Mouse (Mus musculus) forebrain, embryonic 15.5 days (tissue): Measurements from ENCODE around the gene Prepl. TPM values are rescaled to one million over a fixed set of nuclear protein-coding genes. Genes with fewer than 3 reads are reported as not detected.

ENCODE experiments used
- ATAC-seq: fragments of 200-750 bp; cut with Nextera tagmentation; replicated peaks from 2 replicates; pipeline ENCODE4 v1.8.0; 2017; ENCODE audit warnings: mild to moderate bottlenecking, moderate TSS enrichment, moderate library complexity
- H3K27ac ChIP-seq: fragments of 300-500 bp; sonication (generic); replicated peaks from 2 replicates; pipeline ENCODE4 v1.5.1; 2015; ENCODE audit warnings: mild to moderate bottlenecking, inconsistent platforms
- H3K27me3 ChIP-seq: fragments of 300-500 bp; sonication (generic); 2 replicates; pipeline ENCODE4 v1.6.1; 2015; ENCODE audit warnings: inconsistent platforms
- H3K36me3 ChIP-seq: fragments of 300-500 bp; sonication (generic); 2 replicates; pipeline ENCODE4 v1.6.1; 2015; ENCODE audit warnings: mild to moderate bottlenecking, inconsistent platforms
- H3K4me1 ChIP-seq: fragments of 300-500 bp; sonication (generic); 2 replicates; pipeline ENCODE4 v1.6.1; 2015; ENCODE audit warnings: inconsistent platforms
- H3K4me2 ChIP-seq: fragments of 300-500 bp; sonication (generic); replicated peaks from 2 replicates; pipeline ENCODE4 v1.6.1; 2015; ENCODE audit warnings: mild to moderate bottlenecking, inconsistent platforms
- H3K4me3 ChIP-seq: fragments of 300-500 bp; sonication (generic); 2 replicates; pipeline ENCODE4 v1.5.1; 2015; ENCODE audit warnings: mild to moderate bottlenecking, inconsistent platforms
- H3K9ac ChIP-seq: fragments of 300-500 bp; sonication (generic); replicated peaks from 2 replicates; pipeline ENCODE4 v1.6.1; 2015; ENCODE audit warnings: mild to moderate bottlenecking, inconsistent platforms
- H3K9me3 ChIP-seq: fragments of 300-500 bp; sonication (generic); 2 replicates; pipeline ENCODE4 v1.6.1; 2016; ENCODE audit warnings: inconsistent platforms
- WGBS: fragments of 180-500 bp; shearing (Covaris S2); methylation state at CpG from one replicate; pipeline ENCODE4 v1.1.7; 2015; ENCODE audit warnings: mixed read lengths; 5-methylcytosine and 5-hydroxymethylcytosine counted together
- polyA plus RNA-seq: library from polyadenylated mRNA; unstranded; fragments of >200 nt; fragmentation: Nextera tagmentation; extraction: Ambion mirVana; gene quantifications from 2 replicates; pipeline ENCODE4 v1.2.1, GENCODE M21; 2015

Prepl gene
- polyA plus RNA-seq, 1 experiment from 2014 or later, result 62.0 TPM

GRCm38 (mm10) chr17:85067331-85067730, 22.7 kb downstream of the Prepl start:
- Histone ChIP-seq H3K4me1 (peaks cover 2% of the 10 kb centered on the region; the same call in 1 of the 2 replicates), H3K27me3 (no peaks in the 10 kb centered on the region), H3K4me3 (no peak overlapping the region), H3K27ac (no peak overlapping the region), H3K9ac (no peak overlapping the region), H3K9me3 (no peaks in the 10 kb centered on the region), H3K4me2 (no peak overlapping the region), H3K36me3 (peaks cover 68% of the 10 kb centered on the region)
- WGBS, result 91% methylated on average over 7 of the region's 7 CpGs
- ATAC-seq, result no peak

DNA sequence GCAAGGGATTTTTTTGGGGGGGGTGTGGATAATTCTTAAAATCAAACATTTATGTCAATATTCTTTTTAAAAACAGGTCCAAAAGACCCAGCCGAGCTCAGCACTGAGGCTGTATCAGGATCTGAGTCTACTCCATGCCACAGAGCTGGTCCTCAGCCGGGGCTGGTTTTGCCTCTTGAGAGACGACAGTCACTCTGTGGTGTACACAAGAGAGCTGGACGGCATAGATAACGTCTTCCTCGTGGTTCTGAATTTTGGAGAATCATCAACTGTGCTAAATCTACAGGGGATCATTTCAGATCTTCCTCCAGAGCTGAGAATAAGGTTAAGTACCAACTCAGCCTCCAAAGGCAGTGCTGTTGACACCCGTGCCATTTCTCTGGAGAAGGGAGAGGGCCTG, 26.5 kb downstream of the Prepl start:
- Histone ChIP-seq H3K27ac (no peak overlapping the region), H3K36me3 (peaks cover 43% of the 10 kb centered on the region), H3K4me2 (no peak overlapping the region), H3K9me3 (no peaks in the 10 kb centered on the region), H3K27me3 (no peaks in the 10 kb centered on the region), H3K4me3 (no peak overlapping the region), H3K9ac (no peak overlapping the region), H3K4me1 (no peaks in the 10 kb centered on the region)
- 94% methylated on average over 7 of the region's 7 CpGs for whole genome bisulfite sequencing
- no peak for ATAC-seq

DNA sequence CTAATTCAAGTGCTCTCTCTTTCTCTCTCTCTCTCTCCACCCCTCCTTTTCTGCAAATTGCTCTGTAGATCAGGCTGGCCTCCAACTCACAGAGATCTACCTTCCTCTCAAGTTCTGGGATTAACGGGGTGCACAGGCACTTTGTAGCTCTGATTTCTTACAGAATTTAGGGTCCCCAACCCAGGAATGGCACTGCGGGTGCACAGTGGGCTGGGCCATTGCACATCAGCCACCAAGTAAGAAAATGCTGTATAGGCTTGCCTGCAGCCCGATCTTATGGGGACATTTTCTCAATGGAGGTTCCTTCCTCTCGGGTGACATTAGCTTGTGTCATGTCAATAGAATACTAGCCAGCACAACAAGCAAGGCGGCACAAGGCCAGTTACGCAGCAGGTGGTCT, 30.9 kb downstream of the Prepl start:
- no peaks in the 10 kb centered on the region for H3K9me3 ChIP-seq
- H3K4me3 ChIP-seq, result no peak overlapping the region
- H3K27me3 ChIP-seq, result no peaks in the 10 kb centered on the region
- ATAC-seq, result no peak
- no peak overlapping the region for H3K4me2 ChIP-seq
- H3K9ac ChIP-seq, result no peak overlapping the region
- no peak overlapping the region for H3K27ac ChIP-seq
- WGBS, result 85% methylated on average over 6 of the region's 6 CpGs
- H3K36me3 ChIP-seq, result peaks cover 15% of the 10 kb centered on the region; the same call in 1 of the 2 replicates
- H3K4me1 ChIP-seq, result no peaks in the 10 kb centered on the region

DNA sequence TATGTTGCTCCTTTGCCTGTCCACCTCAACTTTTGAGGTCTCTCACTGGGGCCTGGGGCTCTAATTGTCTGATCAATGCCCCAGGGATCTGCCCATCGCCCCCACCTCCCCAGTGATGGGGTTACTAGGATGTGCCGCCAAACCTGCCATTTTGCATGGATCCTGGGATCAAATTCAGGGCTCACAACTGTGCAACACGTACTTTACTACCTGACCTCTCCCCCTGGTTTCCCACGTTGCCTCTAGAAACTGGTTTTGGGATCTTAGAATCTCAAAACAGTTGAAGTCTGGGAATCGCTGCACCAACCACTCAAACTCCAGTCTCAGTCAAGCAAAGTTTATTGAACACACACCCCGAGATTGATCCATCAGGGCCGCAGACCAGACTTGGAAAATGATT, 31.8 kb downstream of the Prepl start:
- no peak for ATAC-seq
- Histone ChIP-seq H3K4me3 (no peak overlapping the region), H3K9ac (no peak overlapping the region), H3K4me1 (no peaks in the 10 kb centered on the region), H3K9me3 (no peaks in the 10 kb centered on the region), H3K27me3 (no peaks in the 10 kb centered on the region), H3K27ac (no peak overlapping the region), H3K36me3 (peaks cover 7% of the 10 kb centered on the region; the same call in 1 of the 2 replicates), H3K4me2 (no peak overlapping the region)
- 90% methylated on average over 7 of the region's 7 CpGs for WGBS

GRCm38 (mm10) chr17:85048379-85048778, 41.7 kb downstream of the Prepl start:
- Histone ChIP-seq H3K4me3 (no peak overlapping the region), H3K9ac (no peak overlapping the region), H3K36me3 (no peaks in the 10 kb centered on the region), H3K4me1 (no peaks in the 10 kb centered on the region), H3K27ac (no peak overlapping the region), H3K27me3 (no peaks in the 10 kb centered on the region), H3K9me3 (no peaks in the 10 kb centered on the region), H3K4me2 (no peak overlapping the region)
- 97% methylated on average over 5 of the region's 5 CpGs for WGBS
- ATAC-seq, result no peak

DNA sequence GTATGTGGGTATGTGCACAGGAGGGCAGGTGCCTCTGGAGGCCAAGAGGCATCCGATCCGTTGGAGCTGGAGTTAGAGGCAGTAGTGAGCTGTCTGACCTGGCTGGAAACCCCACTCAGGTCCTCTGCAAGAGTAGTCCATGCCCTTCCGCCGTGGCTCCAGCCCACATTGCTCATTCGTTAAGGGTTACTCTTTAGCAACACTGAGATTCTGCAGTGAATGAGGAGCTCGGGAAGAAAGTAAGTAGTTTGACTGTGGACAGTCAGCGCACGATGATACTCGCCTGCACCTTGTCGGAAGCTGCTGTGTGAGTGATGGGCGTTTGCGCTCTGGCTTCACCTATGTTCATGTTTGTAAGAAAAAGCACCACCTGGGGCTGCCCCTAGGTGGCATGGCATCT, 44.9 kb downstream of the Prepl start:
- no peak overlapping the region for H3K4me2 ChIP-seq
- H3K9me3 ChIP-seq, result no peaks in the 10 kb centered on the region
- H3K9ac ChIP-seq, result no peak overlapping the region
- no peaks in the 10 kb centered on the region for H3K36me3 ChIP-seq
- H3K27ac ChIP-seq, result no peak overlapping the region
- H3K4me1 ChIP-seq, result no peaks in the 10 kb centered on the region
- no peak overlapping the region for H3K4me3 ChIP-seq
- ATAC-seq, result no peak
- H3K27me3 ChIP-seq, result no peaks in the 10 kb centered on the region
- WGBS, result 87% methylated on average over 12 of the region's 12 CpGs

GRCm38 (mm10) chr17:85044466-85044865, 45.6 kb downstream of the Prepl start:
- Histone ChIP-seq H3K4me3 (no peak overlapping the region), H3K9me3 (no peaks in the 10 kb centered on the region), H3K4me1 (no peaks in the 10 kb centered on the region), H3K9ac (no peak overlapping the region), H3K27me3 (no peaks in the 10 kb centered on the region), H3K4me2 (no peak overlapping the region), H3K27ac (no peak overlapping the region), H3K36me3 (no peaks in the 10 kb centered on the region)
- ATAC-seq, result no peak
- 93% methylated on average over 5 of the region's 5 CpGs for WGBS

- ATAC-seq, result no peak
- WGBS, result 87% methylated on average over 6 of the region's 6 CpGs
- no peaks in the 10 kb centered on the region for H3K4me1 ChIP-seq
- no peak overlapping the region for H3K9ac ChIP-seq
- no peak overlapping the region for H3K27ac ChIP-seq
- H3K4me2 ChIP-seq, result no peak overlapping the region
- no peaks in the 10 kb centered on the region for H3K27me3 ChIP-seq
- H3K36me3 ChIP-seq, result no peaks in the 10 kb centered on the region
- H3K4me3 ChIP-seq, result no peak overlapping the region
- no peaks in the 10 kb centered on the region for H3K9me3 ChIP-seq
These were observed 46.6 kb downstream of the Prepl start for GRCm38 (mm10) chr17:85043404-85043816.

DNA sequence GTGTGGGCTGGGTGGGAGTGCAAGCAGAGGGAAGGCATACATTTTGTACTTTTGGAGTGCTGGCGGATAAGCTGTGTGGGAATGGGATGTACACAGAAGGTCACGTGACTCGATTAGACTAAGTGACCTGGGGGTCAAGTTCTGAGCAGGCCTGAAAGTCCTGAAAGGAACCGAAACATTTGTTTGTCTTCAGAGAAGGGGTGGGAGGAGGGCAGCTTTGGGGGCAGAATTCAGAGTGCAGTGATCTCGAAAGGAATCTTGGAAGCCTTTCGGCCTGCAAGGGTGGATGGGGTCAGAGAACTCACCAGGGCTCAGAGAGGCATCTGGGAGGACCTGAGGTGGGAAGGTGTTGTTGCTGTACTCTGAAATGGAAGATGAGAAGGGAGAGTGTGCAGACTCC, 47.6 kb downstream of the Prepl start:
- ATAC-seq, result no peak
- Histone ChIP-seq H3K36me3 (no peaks in the 10 kb centered on the region), H3K4me3 (no peak overlapping the region), H3K27me3 (no peaks in the 10 kb centered on the region), H3K9ac (no peak overlapping the region), H3K9me3 (no peaks in the 10 kb centered on the region), H3K4me2 (no peak overlapping the region), H3K4me1 (no peaks in the 10 kb centered on the region), H3K27ac (no peak overlapping the region)
- 79% methylated on average over 6 of the region's 6 CpGs for WGBS

GRCm38 (mm10) chr17:85040913-85041312, 49.1 kb downstream of the Prepl start:
- WGBS, result 81% methylated on average over 7 of the region's 7 CpGs
- Histone ChIP-seq H3K4me2 (no peak overlapping the region), H3K9ac (no peak overlapping the region), H3K27me3 (no peaks in the 10 kb centered on the region), H3K9me3 (no peaks in the 10 kb centered on the region), H3K36me3 (no peaks in the 10 kb centered on the region), H3K4me1 (no peaks in the 10 kb centered on the region), H3K4me3 (no peak overlapping the region), H3K27ac (no peak overlapping the region)
- ATAC-seq, result no peak

- Histone ChIP-seq H3K9me3 (no peaks in the 10 kb centered on the region), H3K4me2 (no peak overlapping the region), H3K9ac (no peak overlapping the region), H3K27ac (no peak overlapping the region), H3K27me3 (no peaks in the 10 kb centered on the region), H3K4me1 (no peaks in the 10 kb centered on the region), H3K4me3 (no peak overlapping the region), H3K36me3 (no peaks in the 10 kb centered on the region)
- WGBS, result 94% methylated on average over 5 of the region's 5 CpGs
- no peak for ATAC-seq
These were observed 51.3 kb downstream of the Prepl start for GRCm38 (mm10) chr17:85038761-85039160.

DNA sequence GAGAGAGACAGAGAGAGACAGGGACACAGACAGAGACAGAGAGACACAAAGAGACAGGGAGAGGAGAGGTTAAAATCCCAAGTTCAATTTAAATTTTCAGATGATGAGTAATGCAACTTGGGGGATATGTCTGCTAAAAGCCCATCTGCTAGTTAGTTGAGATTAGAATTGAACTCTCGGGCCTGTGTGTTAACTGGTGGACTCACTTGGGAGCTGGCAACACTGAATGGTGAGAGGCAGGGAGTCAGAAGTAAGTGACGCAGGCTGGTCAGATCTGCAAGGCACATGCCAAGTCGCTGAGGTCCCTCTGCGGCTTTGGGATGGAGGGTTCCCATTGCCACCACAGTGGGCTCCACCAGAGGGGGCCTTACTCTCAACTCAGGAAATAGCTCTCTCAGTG, 51.7 kb downstream of the Prepl start:
- H3K9ac ChIP-seq, result no peak overlapping the region
- no peak overlapping the region for H3K4me3 ChIP-seq
- H3K4me2 ChIP-seq, result no peak overlapping the region
- ATAC-seq, result no peak
- H3K9me3 ChIP-seq, result no peaks in the 10 kb centered on the region
- no peaks in the 10 kb centered on the region for H3K36me3 ChIP-seq
- no peak overlapping the region for H3K27ac ChIP-seq
- no peaks in the 10 kb centered on the region for H3K27me3 ChIP-seq
- no peaks in the 10 kb centered on the region for H3K4me1 ChIP-seq
- 82% methylated on average over 4 of the region's 4 CpGs for WGBS

- H3K4me1 ChIP-seq, result no peaks in the 10 kb centered on the region
- 85% methylated on average over 5 of the region's 5 CpGs for WGBS
- no peak for ATAC-seq
- no peak overlapping the region for H3K4me3 ChIP-seq
- H3K4me2 ChIP-seq, result no peak overlapping the region
- no peaks in the 10 kb centered on the region for H3K27me3 ChIP-seq
- no peak overlapping the region for H3K27ac ChIP-seq
- H3K36me3 ChIP-seq, result no peaks in the 10 kb centered on the region
- no peak overlapping the region for H3K9ac ChIP-seq
- no peaks in the 10 kb centered on the region for H3K9me3 ChIP-seq
These were observed 52.2 kb downstream of the Prepl start for GRCm38 (mm10) chr17:85037855-85038254.
